Mouse (Mus musculus): Measurements from ENCODE around the gene Fcer1g. TPM values are rescaled to one million over a fixed set of nuclear protein-coding genes. Genes with fewer than 3 reads are reported as not detected.

Fcer1g gene
- 35.9 and 40.7 TPM in 2 replicates for polyA plus RNA-seq (2012; rRNA removed)

DNA sequence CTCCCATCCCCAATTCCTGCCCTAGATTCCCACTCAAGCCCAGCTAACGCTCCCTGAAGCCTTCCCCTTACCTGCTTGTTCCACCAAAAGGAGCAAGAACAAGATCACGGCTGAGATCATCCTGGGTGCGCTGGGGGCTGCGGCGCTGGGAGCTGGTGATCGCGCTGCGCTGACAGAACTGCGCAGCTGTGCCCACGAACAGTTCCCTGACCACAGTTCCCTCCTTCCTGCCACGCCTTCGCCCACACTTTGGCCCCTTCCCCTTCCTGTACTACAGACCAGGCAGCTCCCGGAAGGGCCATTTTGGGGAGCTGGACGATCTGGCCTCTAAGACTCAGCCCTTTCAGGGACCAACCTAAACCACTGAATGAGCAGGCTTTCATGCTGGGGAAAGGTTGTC lies at the start of gene Fcer1g:
Fcer1g (minus strand) TSS at position 240 of the 400 bp plus-strand sequence.
- no peak within 1 kb of the TSS for H3K27ac ChIP-seq (ENCODE audit: insufficient read depth, low read length)
- no peak within 1 kb of the TSS for H3K4me3 ChIP-seq (ENCODE audit: insufficient read depth, low read length)
- H3K4me1 ChIP-seq (ENCODE audit: control insufficient read depth, insufficient read depth, low read length): no peaks in the 10 kb centered on the region
- TF ChIP-seq POLR2A (IDR thresholded peaks at IDR 0.05; ENCODE audit: extremely low read depth, insufficient read depth, low read length): no peak
- TF ChIP-seq CTCF (IDR thresholded peaks at IDR 0.05; ENCODE audit: extremely low read depth, insufficient read depth, low read length): no peak

DNA sequence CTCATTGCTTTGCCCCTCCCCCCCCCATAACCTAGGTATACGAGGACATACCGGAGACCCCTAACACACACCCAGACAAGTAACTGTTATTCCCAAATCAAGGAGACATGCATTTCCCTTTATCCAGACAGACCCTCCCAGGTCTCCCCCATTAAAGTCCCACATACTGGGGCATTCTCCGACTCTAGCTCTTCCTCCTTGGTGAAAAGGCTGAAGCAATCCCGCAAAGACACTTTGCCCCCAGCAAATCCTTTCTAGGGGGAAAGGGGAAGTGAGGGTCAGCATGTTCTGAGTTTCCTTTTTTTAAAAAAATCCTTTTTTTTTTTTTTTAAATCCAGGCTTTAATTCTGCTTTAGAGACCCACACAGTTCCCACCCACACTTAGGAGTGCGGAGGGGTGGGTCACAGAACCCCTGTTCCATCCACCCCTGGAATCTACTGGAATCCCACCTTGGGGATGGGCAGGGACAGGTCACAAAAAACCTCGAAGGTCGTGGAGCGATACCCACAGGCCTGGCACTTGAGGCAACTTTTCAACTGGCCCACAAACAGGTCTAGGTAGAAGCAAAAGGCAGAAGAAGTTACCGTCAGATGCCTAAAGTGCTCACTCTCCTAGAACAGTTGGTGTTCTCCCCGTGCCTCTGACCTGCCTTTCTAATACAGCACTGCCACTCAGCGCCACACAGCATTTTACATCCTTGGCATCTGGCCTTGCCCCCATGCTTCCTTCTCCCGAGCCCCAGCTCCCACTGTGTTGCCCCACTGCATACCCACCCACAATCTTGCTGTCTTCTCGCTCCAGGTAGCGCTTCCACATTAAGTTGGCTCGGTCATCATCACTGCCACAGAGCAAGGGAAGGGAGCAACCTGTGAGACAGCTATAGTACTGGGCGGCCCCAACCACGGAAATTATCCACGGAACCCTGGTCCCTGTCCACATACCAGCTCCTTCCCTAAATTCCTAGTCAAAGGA lies 49.3 kb upstream of the Fcer1g start:
- Histone ChIP-seq H3K4me1 (ENCODE audit: control insufficient read depth, insufficient read depth, low read length) (peaks cover 4% of the 10 kb centered on the region; the same call in 1 of the 2 replicates), H3K27ac (ENCODE audit: insufficient read depth, low read length) (no peak overlapping the region), H3K4me3 (ENCODE audit: insufficient read depth, low read length) (no peak overlapping the region)
- no peak for TF ChIP-seq CTCF (IDR thresholded peaks at IDR 0.05; ENCODE audit: extremely low read depth, insufficient read depth, low read length)
- TF ChIP-seq POLR2A (IDR thresholded peaks at IDR 0.05; ENCODE audit: extremely low read depth, insufficient read depth, low read length): no peak

DNA sequence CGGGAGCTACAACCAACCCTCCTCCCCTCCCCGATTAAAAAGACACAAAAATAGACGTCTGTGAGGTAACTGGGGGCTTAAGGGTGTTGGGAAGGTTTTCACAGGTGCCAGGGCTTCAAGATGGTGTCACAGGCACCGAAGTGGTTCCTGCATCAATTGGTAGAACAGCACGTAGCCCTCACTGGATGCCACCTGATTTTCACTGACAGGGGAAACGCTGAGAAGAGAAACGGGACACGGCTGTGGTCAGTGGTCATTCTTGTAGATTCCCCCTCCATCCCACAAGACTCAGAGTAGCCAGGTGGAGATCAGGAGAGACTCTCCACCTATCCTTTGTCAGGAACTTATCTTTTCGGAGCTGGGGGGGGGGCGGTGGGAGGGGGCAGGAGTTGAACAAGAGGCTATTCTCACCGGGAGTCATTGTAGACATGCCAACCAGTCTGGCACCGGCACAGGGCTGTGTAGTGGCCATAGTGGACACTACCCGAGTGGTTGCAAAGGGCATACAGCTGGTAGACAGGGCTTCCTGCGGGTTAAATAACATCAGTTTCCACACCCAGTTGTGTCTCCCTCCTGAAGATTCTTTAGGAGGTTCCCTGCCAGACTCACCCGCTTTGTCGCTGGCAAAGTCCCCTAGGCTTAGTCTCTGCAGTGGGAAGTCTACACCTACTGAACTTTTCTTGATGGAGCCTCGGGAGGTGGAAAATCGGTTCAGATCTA lies 48.1 kb upstream of the Fcer1g start:
- H3K4me3 ChIP-seq (ENCODE audit: insufficient read depth, low read length): no peak overlapping the region
- no peak overlapping the region for H3K27ac ChIP-seq (ENCODE audit: insufficient read depth, low read length)
- H3K4me1 ChIP-seq (ENCODE audit: control insufficient read depth, insufficient read depth, low read length): peaks cover 1% of the 10 kb centered on the region; the same call in 1 of the 2 replicates
- TF ChIP-seq POLR2A (IDR thresholded peaks at IDR 0.05; ENCODE audit: extremely low read depth, insufficient read depth, low read length): no peak
- TF ChIP-seq CTCF (IDR thresholded peaks at IDR 0.05; ENCODE audit: extremely low read depth, insufficient read depth, low read length): no peak

DNA sequence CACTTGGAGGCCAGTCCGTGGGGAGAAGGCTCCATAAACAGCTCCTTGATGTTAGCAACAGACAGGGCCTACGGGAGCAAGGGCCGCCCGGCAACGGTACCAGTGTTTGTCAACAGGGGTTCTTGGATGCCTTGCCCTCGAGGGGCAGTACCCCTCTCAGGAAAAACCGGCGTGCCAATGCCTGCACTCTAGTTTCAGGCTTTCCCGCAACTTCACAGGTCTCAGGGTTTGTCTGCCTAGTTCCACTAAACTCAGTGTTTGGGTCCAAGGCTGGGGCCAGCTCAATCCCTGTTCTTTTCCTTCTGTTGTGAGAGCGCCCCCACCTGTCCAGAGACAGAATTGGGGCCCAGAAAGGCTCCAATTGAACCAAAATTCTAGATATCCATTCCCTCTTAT lies 47.4 kb upstream of the Fcer1g start:
- no peak for TF ChIP-seq POLR2A (IDR thresholded peaks at IDR 0.05; ENCODE audit: extremely low read depth, insufficient read depth, low read length)
- TF ChIP-seq CTCF (IDR thresholded peaks at IDR 0.05; ENCODE audit: extremely low read depth, insufficient read depth, low read length): peak; percentile 49
- peaks cover 1% of the 10 kb centered on the region; the same call in 1 of the 2 replicates for H3K4me1 ChIP-seq (ENCODE audit: control insufficient read depth, insufficient read depth, low read length)
- H3K4me3 ChIP-seq (ENCODE audit: insufficient read depth, low read length): peak overlapping the region; percentile 50
- no peak overlapping the region for H3K27ac ChIP-seq (ENCODE audit: insufficient read depth, low read length)

DNA sequence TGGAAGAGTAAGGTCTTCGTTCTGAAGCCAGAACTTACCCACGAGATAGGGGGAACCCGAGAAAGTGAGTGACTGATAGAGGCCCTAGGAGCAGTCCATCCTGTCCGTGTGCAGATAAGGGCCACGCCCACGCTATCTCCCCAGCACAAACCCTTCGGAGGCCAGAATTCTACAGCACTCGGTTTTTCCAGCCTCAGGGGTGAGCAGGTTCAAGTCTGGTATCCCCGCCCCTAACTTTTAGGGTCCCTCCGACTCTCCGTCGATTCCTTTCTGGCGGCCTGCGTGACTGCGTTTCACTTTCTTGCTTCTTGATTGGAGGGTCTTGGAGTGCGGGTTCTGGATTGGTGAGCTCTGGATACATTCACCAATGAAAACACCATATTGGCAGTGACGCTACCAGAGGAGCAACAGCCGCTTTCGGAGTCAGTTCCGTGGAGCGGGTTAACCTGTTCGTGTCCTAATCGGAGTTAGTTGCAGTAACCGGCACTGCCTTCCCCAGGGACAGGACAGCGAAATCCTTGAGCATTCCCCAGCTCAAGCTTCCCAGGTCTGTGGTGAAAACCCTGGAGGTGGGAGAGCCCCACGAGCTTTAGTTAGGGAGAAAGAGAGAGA lies 46.9 kb upstream of the Fcer1g start, which contains the start of gene Ppox:
Ppox (minus strand) TSS at position 271 of the 612 bp plus-strand sequence.
- no peak for TF ChIP-seq CTCF (IDR thresholded peaks at IDR 0.05; ENCODE audit: extremely low read depth, insufficient read depth, low read length)
- 0 out of 2 replicates have a peak, but pooled peaks have one; percentile 42 for TF ChIP-seq POLR2A (IDR thresholded peaks at IDR 0.05; ENCODE audit: extremely low read depth, insufficient read depth, low read length)

DNA sequence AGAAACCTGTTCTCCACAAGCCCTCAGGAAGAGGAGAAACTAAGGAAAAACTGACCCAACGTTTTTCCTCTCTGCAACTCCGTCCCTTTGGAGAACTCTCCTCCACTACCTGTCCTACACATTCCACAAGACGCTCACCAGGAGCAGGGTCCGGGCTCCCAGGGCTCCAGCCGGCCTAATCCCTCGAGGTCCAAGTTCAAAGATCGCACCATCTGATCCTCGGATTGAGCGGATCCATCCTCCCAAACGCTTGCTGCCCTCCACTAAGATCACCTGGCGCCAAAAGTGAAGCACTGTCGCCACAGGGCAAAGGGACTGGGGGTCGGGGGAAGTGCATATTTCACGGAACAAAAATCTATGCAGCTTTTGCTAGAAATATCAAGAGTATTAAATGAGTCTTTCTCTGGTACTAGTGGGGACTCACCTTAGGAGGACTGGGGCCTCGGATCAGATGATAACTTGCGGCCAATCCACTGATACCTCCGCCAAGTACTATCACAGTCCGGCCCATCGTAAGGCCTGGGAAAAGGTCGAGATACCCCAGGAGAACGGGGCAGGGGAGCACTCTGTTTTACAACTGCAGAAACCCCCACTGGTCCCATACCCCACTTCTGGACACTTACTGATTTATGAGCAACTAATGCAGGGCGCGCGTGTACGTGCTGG lies 46.2 kb upstream of the Fcer1g start:
- H3K4me1 ChIP-seq (ENCODE audit: control insufficient read depth, insufficient read depth, low read length): no peaks in the 10 kb centered on the region
- no peak overlapping the region for H3K27ac ChIP-seq (ENCODE audit: insufficient read depth, low read length)
- peak overlapping the region; percentile 50 for H3K4me3 ChIP-seq (ENCODE audit: insufficient read depth, low read length)
- TF ChIP-seq POLR2A (IDR thresholded peaks at IDR 0.05; ENCODE audit: extremely low read depth, insufficient read depth, low read length): no peak
- TF ChIP-seq CTCF (IDR thresholded peaks at IDR 0.05; ENCODE audit: extremely low read depth, insufficient read depth, low read length): no peak

More for the DNA sequence above, 46.9 kb upstream of the Fcer1g start, which contains the start of gene Ppox:
- peaks cover 1% of the 10 kb centered on the region; the same call in 1 of the 2 replicates for H3K4me1 ChIP-seq (ENCODE audit: control insufficient read depth, insufficient read depth, low read length)
- H3K27ac ChIP-seq (ENCODE audit: insufficient read depth, low read length): no peak within 1 kb of the TSS
- H3K4me3 ChIP-seq (ENCODE audit: insufficient read depth, low read length): peak within 1 kb of the TSS; percentile 50

DNA sequence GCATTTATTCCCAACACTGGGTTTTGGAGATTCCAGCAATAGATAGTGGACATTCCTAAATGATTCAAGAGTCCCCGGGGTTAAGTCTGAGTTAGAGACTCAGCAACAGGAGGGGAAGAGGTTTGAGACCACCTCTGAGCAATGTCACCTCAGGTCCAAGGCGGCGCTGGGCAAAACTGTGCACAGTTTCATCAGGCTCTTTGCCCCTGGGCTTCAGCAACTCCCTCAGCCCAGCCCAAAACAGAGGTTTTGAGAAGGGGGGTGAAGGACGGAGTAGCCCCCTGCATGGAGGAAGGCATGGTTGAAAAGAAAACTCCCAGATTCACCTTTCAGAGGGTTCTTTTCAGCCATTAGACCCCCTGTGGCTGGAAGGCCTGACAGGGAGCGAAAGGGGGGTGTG lies 45.6 kb upstream of the Fcer1g start:
- no peaks in the 10 kb centered on the region for H3K4me1 ChIP-seq (ENCODE audit: control insufficient read depth, insufficient read depth, low read length)
- TF ChIP-seq POLR2A (IDR thresholded peaks at IDR 0.05; ENCODE audit: extremely low read depth, insufficient read depth, low read length): no peak
- no peak for TF ChIP-seq CTCF (IDR thresholded peaks at IDR 0.05; ENCODE audit: extremely low read depth, insufficient read depth, low read length)
- no peak overlapping the region for H3K4me3 ChIP-seq (ENCODE audit: insufficient read depth, low read length)
- no peak overlapping the region for H3K27ac ChIP-seq (ENCODE audit: insufficient read depth, low read length)

DNA sequence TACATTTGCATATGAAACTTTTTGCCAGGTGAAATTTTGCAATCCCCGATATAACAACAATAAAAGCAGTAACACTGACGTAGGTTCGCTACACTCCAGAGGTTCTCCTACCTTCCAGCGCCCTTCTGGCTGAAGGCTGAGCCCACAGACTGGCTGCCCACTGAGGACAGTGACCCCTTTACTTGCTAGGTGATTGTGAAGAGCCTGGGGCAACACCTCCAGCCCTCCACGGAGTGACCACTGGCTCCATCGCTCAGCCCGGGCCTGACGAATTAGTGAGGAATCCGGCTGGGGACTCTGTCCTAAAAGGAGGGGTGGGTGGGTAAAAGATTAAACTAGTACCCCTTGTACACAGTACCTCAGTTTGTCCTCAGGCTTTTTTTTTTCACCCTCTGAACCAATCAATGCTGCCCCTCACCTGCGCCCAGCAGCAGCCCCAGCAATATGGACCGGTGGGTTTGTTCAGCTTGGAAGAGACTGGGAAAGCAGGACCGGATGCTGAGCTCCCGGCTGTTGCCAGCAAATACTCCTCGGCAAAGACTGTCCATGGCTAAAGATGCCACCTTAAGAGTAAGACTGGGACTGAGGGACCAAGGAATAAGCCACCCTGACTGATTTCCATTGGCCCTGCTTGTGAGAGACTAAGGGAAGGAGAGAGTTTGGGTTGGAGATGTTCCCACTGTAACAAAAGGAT lies 45.0 kb upstream of the Fcer1g start:
- Histone ChIP-seq H3K27ac (ENCODE audit: insufficient read depth, low read length) (no peak overlapping the region), H3K4me1 (ENCODE audit: control insufficient read depth, insufficient read depth, low read length) (no peaks in the 10 kb centered on the region), H3K4me3 (ENCODE audit: insufficient read depth, low read length) (no peak overlapping the region)
- TF ChIP-seq CTCF (IDR thresholded peaks at IDR 0.05; ENCODE audit: extremely low read depth, insufficient read depth, low read length) (no peak), POLR2A (IDR thresholded peaks at IDR 0.05; ENCODE audit: extremely low read depth, insufficient read depth, low read length) (no peak)

Measured in cortical plate, adult 2 months (tissue).